Mouse (Mus musculus) bone marrow macrophage, adult 2 months (primary cell): ENCODE results near the gene Msi2. TPM values are rescaled to one million over a fixed set of nuclear protein-coding genes. Genes with fewer than 3 reads are reported as not detected.

ENCODE experiments used
- H3K27ac ChIP-seq: 2 replicates; pipeline ENCODE4 v1.5.1; 2012; ENCODE audit warnings: low read depth, low read length; ENCODE audit not compliant: insufficient read depth
- H3K4me1 ChIP-seq: 2 replicates; pipeline ENCODE4 v1.6.1; 2012; ENCODE audit warnings: low read length; ENCODE audit not compliant: control insufficient read depth, insufficient read depth
- H3K4me3 ChIP-seq: 2 replicates; pipeline ENCODE4 v1.5.1; 2012; ENCODE audit warnings: mild to moderate bottlenecking, low read length, moderate library complexity; ENCODE audit not compliant: insufficient read depth
- CTCF ChIP-seq: IDR thresholded peaks from 2 replicates; pipeline ENCODE4 v1.5.1; 2012; ENCODE audit warnings: low read depth, mild to moderate bottlenecking, low read length, moderate library complexity
- POLR2A ChIP-seq: IDR thresholded peaks from 2 replicates; pipeline ENCODE4 v1.6.1; 2012; ENCODE audit warnings: mild to moderate bottlenecking, low read depth, low read length, borderline replicate concordance
- polyA plus RNA-seq: library from polyadenylated mRNA; stranded (reverse); fragments of >200 nt; gene quantifications from 2 replicates; pipeline ENCODE4 v1.2.4, GENCODE M21; 2012; ENCODE audit not compliant: missing spikeins, insufficient read depth, insufficient read length

The Msi2 gene
- polyA plus RNA-seq, 1 experiment, result 9.8 TPM

DNA sequence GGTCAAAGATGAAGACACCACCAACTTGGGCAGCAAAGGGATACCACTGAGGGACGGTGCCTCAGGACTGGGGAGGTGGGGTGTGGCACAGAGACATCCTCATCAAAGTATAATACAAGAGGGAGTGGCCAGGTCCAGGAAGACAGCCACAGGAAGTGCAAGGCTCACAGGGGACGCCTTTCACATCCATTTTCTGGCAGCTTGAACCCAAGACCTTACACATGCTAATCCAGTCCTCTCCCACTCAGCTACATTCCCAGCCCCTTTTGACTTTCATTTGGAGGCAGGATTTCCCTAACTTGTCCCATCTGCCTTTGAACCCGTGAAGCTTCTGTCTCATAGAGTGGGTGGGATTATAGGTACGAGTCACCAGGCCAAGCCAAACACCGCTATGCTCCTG, 59.4 kb downstream of the Msi2 start:
- TF ChIP-seq POLR2A (no peak), CTCF (no peak)
- Histone ChIP-seq H3K4me1 (no peaks in the 10 kb centered on the region), H3K27ac (no peak overlapping the region), H3K4me3 (no peak overlapping the region)

DNA sequence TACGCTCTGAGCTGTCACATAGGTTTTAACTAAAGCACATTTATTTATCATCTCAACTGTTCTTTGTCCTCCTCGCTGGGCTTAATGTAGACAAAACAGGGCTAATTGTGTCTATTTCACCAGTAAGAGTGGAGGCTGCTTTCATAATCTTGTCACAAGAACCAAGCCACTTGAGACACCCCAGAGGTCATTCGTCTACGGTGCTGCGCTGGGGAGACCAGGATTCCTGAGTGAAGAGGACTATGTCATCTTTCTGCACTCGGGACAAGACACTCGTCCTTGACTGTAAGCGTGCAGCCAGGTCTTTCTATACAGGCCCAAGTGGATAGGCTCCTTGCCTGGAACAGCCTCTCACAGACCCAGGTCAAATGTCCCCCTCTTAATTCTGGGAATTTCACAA, 62.5 kb downstream of the Msi2 start:
- Histone ChIP-seq H3K4me3 (no peak overlapping the region), H3K4me1 (no peaks in the 10 kb centered on the region), H3K27ac (no peak overlapping the region)
- no peak for TF ChIP-seq CTCF
- TF ChIP-seq POLR2A, result no peak

DNA sequence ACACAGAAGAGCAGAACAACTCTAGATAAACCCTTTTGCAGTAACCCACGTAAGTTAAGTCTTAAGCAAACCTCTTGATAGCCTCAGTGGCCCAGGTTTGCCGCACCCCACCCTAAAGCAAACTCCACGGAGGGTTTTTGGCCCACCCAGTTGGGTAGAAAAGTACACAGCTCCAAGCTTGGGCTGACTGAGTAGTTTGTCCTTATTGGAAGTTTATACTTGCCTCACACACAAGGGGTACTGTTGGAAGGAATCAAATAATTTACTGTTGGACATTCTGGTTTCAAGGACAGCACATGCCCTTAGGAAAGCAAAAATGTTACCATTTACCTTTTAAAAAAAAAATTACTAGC, 63.1 kb downstream of the Msi2 start:
- H3K4me1 ChIP-seq, result no peaks in the 10 kb centered on the region
- no peak for TF ChIP-seq POLR2A
- TF ChIP-seq CTCF, result no peak
- no peak overlapping the region for H3K27ac ChIP-seq
- no peak overlapping the region for H3K4me3 ChIP-seq

DNA sequence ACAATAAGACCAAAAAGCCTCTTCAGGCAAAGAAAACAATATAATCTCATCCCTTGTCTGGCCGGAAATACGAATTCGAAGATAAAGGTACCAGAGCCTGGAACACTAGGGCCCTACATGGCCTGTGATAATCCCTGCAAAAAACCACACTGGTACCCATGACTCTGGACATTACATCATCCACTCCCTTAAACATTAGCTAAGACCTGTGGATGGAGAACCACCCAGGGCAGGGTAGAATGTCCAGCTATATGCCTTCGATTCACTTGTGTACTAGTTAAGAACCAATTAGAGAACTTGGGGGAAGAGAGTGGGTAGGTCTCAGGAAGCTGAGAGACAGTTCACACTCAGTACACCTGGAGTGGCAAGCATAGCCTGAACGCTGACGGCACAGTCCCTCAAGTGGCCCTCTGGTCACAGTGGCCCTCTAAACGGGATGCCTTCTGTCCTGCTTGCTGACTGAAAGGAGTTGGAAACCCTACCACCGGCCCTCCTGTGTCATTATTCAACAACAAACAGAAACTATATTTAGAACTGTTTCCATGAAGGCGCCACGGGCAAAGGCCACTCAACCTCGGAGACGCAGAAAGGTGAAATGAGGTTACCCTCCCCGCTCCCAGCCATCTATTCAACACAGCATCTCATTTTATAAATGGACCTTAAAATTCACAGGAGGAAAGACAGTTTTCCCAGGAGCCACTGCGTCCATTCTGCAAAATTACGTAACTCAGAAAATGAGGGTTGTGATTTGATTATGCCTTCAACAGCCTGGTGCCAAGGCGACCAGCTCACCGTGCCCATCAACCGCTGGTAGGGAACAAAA, 63.7 kb downstream of the Msi2 start:
- H3K27ac ChIP-seq, result no peak overlapping the region
- no peak overlapping the region for H3K4me3 ChIP-seq
- no peak for TF ChIP-seq CTCF
- no peak for TF ChIP-seq POLR2A
- no peaks in the 10 kb centered on the region for H3K4me1 ChIP-seq

DNA sequence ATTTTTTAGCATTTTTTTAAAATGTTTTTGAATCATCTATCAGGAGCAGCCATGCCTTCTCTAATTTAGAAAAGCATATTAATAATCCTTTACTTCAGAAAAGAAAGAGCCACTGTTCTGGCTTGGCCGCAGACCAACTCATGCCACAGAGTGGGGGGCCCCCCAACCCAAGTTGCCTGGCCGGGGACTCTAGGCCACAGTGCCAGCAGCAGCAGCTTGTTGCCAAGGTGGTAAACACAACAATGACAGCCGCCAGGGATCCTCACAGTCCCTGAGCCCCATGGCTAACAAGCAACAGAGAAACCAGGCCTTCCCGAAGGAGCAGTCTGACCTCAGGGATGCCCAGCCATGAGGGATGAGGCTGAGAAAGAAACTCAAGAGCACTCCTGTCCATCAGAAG, 68.0 kb downstream of the Msi2 start:
- H3K4me3 ChIP-seq, result no peak overlapping the region
- no peak overlapping the region for H3K27ac ChIP-seq
- H3K4me1 ChIP-seq, result no peaks in the 10 kb centered on the region
- TF ChIP-seq CTCF (no peak), POLR2A (no peak)

DNA sequence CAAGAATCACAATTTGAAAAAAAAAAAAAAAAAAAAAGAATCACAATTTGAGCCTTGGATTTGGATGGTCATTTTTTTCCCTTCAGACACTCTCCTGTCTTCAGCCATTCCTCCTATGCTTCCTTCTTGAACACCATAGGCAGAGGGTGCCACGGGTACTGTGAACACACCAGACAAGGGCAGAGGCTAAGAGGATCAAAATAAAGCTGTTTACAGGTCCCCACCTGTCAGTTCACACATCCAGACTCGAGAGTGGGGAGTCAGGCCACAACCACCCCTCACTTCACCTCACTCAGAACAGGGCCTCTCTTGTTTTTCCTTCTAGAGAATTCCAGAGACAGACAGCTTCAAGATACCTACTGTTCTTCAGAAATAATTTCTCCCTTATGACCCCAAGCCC, 69.3 kb downstream of the Msi2 start:
- no peak overlapping the region for H3K4me3 ChIP-seq
- H3K27ac ChIP-seq, result no peak overlapping the region
- TF ChIP-seq CTCF, result no peak
- TF ChIP-seq POLR2A, result no peak
- H3K4me1 ChIP-seq, result no peaks in the 10 kb centered on the region

DNA sequence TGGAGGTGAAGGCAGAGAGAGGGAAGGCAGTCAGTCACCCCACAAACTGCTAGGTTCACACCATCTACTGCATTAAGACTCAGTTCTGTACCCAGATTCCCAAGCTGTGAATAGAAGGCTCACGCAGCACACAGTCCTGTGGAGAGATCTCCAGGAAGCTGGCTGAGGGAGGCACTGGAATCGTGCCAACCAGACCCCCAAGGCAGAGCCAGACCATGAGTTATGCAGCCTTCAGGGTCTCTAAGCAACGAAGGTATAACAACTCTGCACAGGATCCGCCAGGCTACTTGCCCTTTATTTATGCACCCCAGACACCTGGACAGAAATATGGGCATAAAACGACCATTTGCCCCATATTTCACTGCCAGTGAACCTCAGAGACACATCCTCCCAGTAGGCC, 69.9 kb downstream of the Msi2 start:
- Histone ChIP-seq H3K27ac (no peak overlapping the region), H3K4me3 (no peak overlapping the region), H3K4me1 (no peaks in the 10 kb centered on the region)
- no peak for TF ChIP-seq POLR2A
- TF ChIP-seq CTCF, result no peak

DNA sequence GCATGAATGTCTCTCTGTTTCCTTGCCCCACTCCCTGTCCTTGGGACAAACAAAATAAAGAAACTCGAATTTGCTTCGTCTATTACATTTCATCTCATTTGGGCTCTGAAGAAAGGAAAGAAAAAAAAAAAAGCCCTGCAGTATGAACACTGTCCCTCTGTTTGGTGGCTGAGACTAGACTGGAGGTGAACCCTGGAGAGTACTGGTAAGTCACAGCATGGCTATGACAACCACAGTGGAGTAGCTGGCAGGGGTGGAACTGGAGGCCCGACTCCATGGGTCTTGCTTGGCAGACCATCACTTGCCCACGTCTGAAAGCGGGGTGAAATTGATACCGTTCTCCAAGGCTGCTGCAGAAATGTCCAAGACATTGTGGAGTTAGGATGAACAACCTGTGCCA, 71.8 kb downstream of the Msi2 start:
- TF ChIP-seq CTCF (no peak), POLR2A (no peak)
- no peak overlapping the region for H3K4me3 ChIP-seq
- H3K27ac ChIP-seq, result no peak overlapping the region
- no peaks in the 10 kb centered on the region for H3K4me1 ChIP-seq

DNA sequence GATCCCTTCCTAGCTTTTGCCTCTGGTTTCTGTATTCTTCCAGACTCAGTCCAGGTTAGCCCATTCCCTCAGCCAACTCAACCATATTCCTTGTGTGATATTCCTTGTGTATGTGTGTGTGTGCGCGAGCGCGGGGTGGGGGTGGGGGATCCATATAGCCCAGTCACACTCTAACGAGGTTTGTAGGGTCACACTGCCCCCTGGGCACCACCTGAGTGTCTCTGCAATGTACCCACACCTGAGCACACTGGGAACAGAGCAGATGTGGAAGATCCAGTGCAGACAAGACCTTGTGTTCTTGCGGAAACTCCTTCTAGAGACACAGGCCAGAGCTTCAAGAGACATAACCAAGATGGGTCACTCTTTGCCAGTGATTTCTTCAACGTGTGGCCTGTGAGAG, 72.5 kb downstream of the Msi2 start:
- Histone ChIP-seq H3K27ac (no peak overlapping the region), H3K4me1 (no peaks in the 10 kb centered on the region), H3K4me3 (no peak overlapping the region)
- TF ChIP-seq CTCF, result no peak
- TF ChIP-seq POLR2A, result no peak

DNA sequence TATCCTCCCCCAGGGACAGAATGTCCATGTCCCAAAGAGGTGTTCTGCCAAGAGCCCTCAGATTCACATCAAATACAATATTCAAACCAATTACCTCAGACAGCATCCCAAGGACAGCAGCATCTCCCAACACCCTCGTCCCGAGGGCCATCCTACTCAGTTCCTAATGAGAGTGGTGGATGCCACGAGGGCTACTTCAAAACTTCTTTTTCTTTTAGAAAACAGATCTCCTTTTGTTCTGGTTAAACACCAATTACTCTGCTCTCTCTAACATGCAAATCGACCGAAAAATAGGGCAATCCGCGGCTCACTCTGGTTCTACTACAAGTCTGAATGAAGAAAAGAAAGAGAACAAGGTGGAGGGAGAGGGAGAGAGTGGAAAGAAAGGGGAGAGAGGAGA, 73.6 kb downstream of the Msi2 start:
- no peak overlapping the region for H3K27ac ChIP-seq

More for the DNA sequence above, 73.6 kb downstream of the Msi2 start:
- TF ChIP-seq POLR2A (no peak), CTCF (no peak)
- H3K4me1 ChIP-seq, result no peaks in the 10 kb centered on the region
- no peak overlapping the region for H3K4me3 ChIP-seq
